Mouse (Mus musculus) ES-CJ7 (cell line): Measurements from ENCODE around the gene Grasp.
A peak's percentile ranks its signal among the peaks of the same experiment; 100 is the strongest.

ENCODE experiments used
- DNase-seq: peaks from one replicate; pipeline ENCODE4 v3.0.0; 2011; ENCODE audit warnings: low read depth, low spot score

Gene Grasp

DNA sequence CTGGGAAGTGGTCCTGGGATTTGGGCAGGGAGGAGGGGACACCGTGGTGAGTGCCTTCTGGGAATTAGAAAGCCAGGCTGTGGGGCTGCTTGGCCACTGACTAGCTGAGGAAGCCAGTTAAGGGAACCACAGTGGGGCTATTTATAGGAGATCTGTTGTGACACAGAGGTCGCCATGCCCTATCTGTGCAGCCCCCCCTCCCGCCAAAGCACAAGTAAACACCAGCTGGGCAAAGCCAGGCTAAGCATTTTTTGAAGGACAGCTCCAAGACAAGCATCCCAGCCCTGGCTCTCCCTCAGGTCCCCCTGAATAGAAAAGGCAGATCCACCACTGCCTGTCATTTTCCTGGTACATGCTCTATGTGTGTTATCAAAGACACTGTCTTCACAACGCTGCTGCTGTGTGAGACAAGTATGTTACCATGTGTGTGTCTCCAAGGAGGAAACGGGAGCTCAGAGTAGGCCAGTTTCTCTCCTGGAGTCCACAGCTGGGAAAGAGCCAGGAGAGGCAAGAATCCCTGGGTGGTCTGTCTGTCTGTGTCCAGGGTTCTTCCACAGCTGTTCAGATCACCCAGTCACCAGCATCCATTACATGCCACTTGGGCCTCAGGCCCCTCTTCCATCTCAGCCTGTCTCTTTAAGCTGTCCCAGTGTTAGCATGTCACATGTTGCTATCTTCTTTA is 24.2 kb downstream of the Grasp start:
- no peak for DNase-seq

GRCm38 (mm10) chr15:101250220-101250800 is 26.3 kb downstream of the Grasp start:
- DNase-seq, result no peak

DNA sequence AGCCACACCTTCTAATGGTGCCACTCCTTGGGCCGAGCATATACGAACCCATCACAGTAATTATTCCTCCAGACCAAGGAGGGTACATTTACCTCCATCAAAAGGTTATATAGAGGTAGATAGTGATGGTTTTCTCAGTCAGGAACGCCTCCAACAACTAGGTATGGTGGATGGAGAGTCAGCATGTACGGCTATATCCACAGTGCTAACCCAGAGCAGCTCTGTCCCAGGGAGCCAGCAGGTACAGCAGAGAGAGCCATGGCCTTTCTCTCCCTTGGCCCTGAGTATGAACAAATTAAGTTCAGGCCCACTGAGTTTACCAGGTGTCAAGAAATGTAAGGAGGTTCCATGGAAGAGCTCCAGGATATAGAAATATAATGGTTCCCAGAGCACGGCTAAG is 27.9 kb downstream of the Grasp start:
- DNase-seq, result no peak

DNA sequence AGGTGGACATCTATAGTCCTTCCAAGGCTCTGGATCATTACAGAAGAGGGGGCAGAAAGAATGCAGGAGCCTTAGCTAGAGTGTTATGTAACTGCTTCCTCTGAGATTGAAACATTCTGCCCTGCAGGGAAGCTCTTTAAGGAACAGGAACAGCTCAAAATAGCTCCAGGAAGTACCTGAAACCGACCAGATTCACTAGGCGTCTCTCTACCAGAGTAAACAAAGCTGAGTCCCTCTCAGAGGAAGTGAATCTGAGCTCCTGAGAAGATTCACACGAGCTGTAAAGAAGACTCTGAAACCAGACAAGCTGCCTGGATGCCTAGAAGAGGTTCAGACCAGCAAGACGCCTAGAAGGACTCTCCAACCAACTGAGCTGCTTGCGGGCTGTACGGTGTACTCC is 28.6 kb downstream of the Grasp start:
- DNase-seq, result no peak

GRCm38 (mm10) chr15:101253563-101253885 is 29.5 kb downstream of the Grasp start:
- DNase-seq, result no peak

DNA sequence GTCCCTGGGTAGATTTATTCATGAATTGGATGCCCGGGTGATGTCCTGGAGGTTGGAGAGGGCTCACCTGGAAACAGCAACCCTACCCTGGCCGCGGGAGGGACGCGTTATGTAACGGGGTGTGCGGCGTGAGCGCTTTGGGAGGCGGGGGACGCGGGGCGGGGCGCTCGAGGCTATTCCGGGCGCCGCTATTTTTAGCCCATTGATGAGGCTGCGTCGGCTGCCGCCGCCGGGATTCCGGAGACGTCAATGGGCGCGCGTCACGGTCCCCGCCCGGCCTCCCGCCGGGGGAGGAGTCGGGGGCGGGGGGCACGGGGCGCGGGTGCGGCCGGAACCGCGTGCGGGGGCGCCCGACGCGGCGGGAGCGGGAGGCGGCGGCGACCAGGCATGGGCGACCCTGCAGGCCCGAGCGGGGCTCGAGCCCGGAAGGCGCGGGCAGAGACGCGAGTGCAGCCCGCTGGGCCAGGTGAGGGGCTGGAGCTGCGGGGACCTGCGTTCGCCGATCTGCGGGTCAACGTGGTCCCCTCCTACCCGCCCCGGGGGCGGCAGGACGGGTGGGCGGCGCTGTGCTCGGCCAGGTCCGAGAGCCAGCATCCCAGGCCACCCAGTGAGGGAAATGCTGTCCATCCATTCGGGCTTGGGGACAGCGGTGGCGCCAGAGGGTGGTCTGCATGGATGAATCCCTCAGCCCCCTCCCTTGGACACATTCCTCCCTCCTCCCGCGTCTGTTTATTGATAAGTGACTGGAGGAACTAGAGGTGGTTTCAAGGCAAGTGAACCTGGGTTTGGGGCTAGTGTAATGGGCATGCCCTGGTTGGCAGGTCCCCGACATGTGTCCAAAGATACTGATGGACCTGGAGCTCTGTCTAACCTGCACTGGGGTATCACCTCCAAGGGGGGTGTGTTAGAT is 30.2 kb downstream of the Grasp start, which contains the start of gene Nr4a1:
Gene Nr4a1 (plus strand): TSS at position 384 of the 910 bp plus-strand sequence.
- DNase-seq, result peak; percentile 71

DNA sequence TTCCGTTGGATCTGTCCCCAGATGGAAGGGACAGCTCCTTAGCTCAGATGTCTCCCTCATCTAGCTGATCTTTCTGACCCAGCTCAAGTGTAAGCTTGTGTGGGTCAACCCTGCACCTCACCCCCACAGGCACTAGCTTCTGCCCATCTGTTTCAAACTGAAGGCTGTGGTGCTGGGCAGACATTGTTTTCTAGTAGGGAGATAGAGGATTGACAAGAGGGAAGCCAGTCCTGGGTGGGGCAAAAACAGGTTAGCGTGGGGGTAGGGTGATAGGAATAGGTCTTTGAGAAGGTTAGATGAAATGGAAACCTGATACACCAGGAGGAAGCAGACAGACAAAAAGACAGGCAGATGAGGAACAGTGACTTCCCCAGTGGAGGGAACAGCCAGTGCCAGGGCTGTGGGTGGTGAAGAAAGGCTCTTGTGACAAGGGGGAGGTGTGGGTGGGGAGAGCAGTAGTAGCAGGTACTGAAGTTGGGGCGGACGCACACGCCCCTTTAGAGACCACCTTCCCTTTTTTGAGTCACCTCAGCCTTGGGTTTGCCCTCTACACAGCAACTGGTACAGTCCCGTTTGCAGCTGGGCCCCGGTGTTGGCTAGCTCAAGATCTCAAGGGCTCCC is 32.0 kb downstream of the Grasp start:
- peak; percentile 67 for DNase-seq

- no peak for DNase-seq
Measured at GRCm38 (mm10) chr15:101256463-101257206, 32.6 kb downstream of the Grasp start.

DNA sequence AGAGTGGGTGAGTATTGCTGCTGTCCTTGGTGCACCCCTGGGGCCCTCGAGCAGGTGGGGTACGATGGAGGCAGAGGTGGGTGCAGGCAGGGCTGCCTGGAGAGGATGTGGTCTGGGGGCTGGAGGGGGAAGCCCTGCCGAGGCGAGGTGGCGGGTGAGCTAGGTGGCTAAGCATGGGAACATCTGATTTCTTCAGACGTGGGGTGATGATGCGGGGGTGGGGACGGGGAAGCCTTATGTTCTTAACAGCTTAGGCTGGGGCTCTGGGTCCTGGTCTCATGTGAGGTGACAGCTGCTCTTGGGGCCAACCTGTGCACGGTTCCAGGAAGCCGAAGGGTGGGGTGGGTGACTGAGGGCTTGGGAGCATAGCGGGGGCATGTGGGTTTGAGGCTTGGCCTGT is 34.4 kb downstream of the Grasp start:
- no peak for DNase-seq

DNA sequence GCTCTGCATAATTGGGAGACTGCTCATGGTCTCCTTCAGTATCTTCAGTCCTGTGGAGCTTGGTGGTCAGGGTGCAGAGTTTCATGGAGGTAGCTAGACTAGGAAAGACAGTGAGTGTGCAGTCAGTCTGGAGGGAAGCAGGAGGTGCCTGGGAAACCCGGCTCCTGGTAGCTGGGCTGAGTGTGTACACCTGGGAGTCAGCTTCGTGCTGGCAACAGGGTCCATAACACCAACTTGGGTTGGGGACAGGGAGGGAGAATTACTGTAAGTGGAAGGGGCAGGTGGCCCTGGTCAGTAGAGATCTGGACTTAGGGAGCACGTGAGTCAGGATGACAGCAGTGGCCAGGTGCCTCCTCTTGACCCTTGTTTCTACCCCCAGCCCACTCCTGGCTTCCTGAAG is 35.9 kb downstream of the Grasp start:
- DNase-seq, result no peak

DNA sequence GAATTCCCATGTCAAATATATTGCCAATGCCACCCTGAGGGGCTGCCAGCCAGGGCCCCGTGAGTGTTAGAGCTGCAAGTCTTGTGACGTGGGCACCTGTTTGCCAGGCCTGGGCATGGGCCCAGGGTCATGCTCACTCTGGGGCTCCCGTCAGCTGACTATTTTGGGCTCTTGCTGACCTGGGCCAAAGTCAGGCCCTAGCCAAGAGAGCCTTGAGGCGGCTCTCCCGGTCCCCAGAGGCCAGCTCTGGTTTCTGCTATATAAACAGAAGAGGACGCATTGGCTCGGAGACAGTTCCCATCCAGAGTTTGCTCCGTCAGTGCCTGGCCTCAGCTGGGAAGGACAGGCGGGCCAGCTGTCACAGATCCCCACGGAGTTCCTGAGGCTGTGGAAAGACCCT is 36.4 kb downstream of the Grasp start:
- no peak for DNase-seq

DNA sequence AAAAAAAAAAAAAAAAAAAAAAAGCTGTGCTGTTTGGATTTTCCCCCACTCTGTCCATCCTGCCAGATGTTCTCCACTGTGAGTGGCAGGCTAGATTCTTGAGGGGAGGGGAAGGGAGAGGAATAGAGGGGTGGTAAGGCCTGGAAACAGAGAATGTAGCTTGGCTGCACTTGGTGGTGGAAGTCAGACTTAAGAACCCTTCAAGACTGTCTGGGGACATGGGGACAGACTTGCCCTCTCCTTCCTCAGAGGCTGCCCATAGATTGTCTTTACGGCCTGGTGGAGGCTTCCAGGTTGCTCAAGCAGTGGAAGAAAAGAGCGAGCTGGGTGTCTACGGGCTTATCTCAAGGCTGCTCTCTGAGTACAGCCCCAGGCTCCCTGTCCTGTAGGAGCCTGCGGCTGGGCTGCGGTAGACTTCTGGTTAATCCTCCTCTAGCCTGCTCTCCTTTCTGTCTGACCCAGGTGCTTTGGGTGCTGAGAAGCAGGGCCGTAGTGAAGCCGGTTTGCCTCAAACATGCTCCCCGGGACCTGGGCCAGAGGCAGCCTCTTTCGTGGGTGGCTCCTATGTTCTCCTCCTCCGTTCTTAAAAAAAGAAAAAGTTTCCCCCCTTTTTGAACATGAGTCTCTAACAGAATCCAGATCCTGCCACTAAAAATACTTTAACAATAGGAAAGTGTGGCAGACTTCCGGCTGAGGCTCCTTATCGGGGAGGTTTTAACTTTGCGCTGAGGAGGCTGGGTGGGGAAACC is 37.1 kb downstream of the Grasp start:
- no peak for DNase-seq

GRCm38 (mm10) chr15:101262502-101262901 is 38.5 kb downstream of the Grasp start:
- DNase-seq, result no peak

DNA sequence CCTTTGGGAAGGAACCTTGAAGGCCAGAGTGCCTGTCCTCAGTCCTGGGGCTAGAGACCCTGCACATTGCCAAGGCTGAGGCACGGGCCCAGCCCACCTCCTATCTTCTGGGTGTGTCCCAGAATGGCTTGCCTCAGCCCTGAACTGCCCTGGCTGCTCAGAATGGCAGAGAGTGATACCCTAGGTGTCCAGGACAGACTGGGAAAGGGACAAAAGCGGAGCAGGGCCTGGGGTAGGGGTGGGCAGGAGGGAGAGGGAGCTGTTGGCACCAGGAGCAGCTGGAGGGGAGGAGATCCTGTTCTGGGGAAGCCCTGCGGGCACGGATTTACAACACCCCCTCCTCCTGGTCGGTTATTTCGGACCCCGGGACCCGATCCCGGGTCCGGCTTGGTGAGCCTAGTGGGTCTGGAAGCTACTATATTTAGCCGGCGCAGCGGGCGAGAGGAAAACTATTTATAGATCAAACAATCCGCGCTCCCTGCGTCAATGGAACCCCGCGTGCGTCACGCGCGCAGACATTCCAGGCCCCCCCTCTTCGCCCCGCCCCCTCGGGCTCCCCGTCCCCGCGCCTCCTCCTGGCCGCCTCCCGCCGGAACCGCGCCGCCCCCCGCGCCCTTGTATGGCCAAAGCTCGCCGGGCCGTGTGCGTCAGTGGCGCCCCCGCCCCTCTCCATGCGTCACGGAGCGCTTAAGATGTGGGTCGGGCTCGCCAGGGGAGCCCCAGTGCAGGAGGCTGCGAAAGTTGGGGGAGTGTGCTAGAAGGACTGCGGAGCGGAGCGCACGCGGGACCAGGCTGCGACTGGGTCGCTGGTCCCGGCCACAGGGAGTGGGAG is 42.4 kb downstream of the Grasp start:
- peak; percentile 85 for DNase-seq

DNA sequence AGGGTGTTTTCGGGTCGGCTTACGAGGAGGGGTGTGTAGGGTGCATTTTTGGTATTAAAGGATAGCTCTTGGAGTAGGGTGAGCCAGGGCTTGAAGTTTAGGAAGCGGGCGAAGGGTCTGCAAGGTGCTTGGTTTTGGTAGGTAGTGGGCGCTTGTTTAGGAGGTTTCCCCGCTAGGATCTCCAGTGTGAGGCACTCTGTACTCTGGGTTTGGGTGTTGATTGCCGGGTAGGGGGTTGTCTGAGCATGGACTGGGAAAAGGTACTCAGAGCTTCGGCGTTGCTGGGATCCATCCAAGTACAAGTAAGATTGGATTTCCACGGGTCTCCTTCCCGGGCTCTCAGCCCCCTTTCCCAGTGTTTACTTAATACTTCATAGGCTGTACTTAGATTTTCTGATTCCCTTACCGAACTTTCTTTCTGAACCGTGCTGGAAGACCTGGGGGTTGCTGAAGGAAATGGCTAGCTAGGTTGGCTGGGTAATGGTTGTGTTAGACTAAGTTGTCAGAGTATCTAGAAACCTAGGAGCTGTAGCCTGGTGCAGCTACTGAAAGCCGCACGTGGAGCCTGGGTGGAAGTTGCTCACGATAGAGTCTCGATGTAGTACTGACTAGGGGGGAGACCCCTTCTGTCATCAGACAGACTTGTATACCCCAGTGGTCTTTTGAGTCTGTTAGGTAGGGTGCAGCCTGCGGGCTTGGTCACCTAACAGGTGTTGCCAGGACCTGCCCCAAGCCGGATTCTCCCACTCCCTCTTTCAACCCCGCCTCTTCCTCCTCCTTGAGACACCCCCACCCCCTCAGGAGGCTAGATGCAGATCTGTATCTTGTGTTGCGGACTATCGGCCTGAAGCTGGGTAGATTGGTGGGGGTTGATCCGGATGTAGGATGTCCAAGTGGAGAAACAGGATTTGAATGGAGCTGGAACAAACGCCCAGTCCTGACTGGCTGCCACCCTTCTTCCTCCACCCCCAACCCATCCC is 43.4 kb downstream of the Grasp start:
- DNase-seq, result peak; percentile 96

- no peak for DNase-seq
Measured at GRCm38 (mm10) chr15:101270101-101270820, 46.3 kb downstream of the Grasp start.

GRCm38 (mm10) chr15:101271107-101271506 is 47.1 kb downstream of the Grasp start:
- no peak for DNase-seq

DNA sequence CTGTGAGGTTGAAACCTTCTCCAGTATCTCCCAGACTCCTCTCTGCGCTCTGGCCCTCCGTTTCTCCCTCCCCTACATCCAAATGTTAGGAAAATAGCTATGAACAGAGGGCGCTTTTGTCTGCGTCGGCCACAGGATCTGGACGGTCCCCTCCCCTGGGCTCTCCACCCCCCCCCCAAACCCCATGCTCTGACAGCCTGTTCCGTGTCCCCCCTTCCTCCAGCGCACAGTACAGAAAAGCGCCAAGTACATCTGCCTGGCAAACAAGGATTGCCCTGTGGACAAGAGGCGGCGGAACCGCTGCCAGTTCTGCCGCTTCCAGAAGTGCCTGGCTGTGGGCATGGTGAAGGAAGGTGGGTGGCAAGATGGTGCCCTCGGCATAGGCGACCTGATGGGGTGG is 47.5 kb downstream of the Grasp start:
- DNase-seq, result no peak
